Mouse (Mus musculus): Measurements from ENCODE around the gene Fam193b. TPM values are rescaled to one million over a fixed set of nuclear protein-coding genes. Genes with fewer than 3 reads are reported as not detected.

Fam193b gene
- 23.1 and 27.4 TPM in 2 replicates for polyA plus RNA-seq (2015; fragmentation: Nextera tagmentation; extraction: Ambion mirVana)

DNA sequence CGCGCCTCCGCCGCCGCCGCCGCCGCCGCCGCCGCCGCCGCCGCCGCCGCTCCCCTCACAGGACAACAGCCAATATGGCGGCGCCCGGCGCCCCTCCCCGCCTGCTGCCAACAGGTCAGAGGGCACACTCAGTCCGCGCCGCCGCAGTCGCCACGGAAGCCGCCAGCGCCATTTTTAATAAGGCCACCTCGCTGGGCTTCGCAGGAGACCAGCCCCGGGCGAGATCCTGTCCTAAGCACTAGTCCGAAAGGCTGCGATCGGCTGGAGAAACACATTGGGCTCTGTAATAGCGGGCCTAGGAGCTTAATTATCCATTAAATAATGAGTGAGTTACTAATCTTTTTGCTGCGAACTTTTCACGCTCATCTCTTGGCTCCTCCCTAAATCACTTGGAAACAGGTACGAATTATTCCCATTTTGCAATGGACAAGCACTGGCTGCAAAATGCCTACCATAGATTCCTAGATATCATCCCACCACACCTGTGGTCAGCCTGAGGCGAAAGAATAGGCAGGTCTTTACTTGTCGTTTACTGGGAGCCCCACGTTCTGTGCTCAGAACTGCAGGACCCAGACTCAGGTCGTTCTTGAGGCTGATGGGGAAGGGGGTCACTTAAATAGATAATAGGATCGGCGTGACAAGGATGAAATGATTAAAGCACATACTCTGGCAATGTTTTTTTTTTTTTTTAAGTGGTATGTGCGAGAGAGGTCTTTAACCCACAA lies at the start of gene Fam193b:
Fam193b (minus strand) TSS at position 94 of the 725 bp plus-strand sequence.
- H3K4me2 ChIP-seq (replicated peaks; ENCODE audit: low read depth, low read length), result peak within 1 kb of the TSS; percentile 92
- H3K4me1 ChIP-seq (ENCODE audit: insufficient read depth, low read depth, low read length), result peaks cover 9% of the 10 kb centered on the region; the same call in 1 of the 2 replicates
- H3K27ac ChIP-seq (ENCODE audit: low read length), result peak within 1 kb of the TSS; percentile 81
- H3K27me3 ChIP-seq (replicated peaks; ENCODE audit: insufficient read depth, low read length), result no peaks in the 10 kb centered on the region
- TF ChIP-seq EP300 (IDR thresholded peaks at IDR 0.05) (no peak), CTCF (IDR thresholded peaks at IDR 0.05) (no peak)
- peak within 1 kb of the TSS; percentile 86 for H3K9ac ChIP-seq (replicated peaks; ENCODE audit: low read depth)
- peak within 1 kb of the TSS; percentile 92 for H3K4me3 ChIP-seq (ENCODE audit: low read depth, low read length)
- WGBS, result 2% methylated on average over 45 of the region's 47 CpGs
- no peaks in the 10 kb centered on the region for H3K9me3 ChIP-seq (ENCODE audit: low read length)
- ATAC-seq (peak; percentile 98), DNase-seq (ENCODE audit: low spot score) (peak; percentile 95)
- no peaks in the 10 kb centered on the region for H3K36me3 ChIP-seq (ENCODE audit: insufficient read depth, low read length)

DNA sequence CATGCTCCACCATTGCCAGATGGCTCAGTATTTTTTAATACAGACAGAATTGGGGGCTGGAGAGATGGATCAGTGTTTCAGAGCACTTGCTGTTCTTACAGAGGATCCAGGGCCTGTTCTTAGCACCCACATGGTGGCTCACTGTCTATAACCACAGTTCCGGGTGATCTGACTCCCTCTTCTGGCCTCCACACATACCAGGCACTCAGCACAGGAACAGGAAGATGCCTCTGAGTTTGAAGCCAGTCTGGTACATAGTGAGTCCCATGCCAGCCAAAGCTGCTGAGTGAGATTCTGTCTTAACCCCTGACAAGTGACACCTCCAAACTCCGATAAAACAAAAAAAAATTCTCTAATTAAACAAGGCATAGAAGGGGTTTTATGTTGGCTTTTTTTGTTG lies 49.4 kb upstream of the Fam193b start:
- no peak for ATAC-seq
- no peak overlapping the region for H3K27ac ChIP-seq (ENCODE audit: low read length)
- peaks cover 5% of the 10 kb centered on the region; the same call in 1 of the 2 replicates for H3K4me1 ChIP-seq (ENCODE audit: insufficient read depth, low read depth, low read length)
- H3K9me3 ChIP-seq (ENCODE audit: low read length), result no peaks in the 10 kb centered on the region
- no peak overlapping the region for H3K9ac ChIP-seq (replicated peaks; ENCODE audit: low read depth)
- H3K36me3 ChIP-seq (ENCODE audit: insufficient read depth, low read length), result peaks cover 3% of the 10 kb centered on the region; the same call in 1 of the 2 replicates
- TF ChIP-seq CTCF (IDR thresholded peaks at IDR 0.05), result no peak
- TF ChIP-seq EP300 (IDR thresholded peaks at IDR 0.05), result no peak
- no peak overlapping the region for H3K4me2 ChIP-seq (replicated peaks; ENCODE audit: low read depth, low read length)
- no peaks in the 10 kb centered on the region for H3K27me3 ChIP-seq (replicated peaks; ENCODE audit: insufficient read depth, low read length)
- H3K4me3 ChIP-seq (ENCODE audit: low read depth, low read length), result no peak overlapping the region
- DNase-seq (ENCODE audit: low spot score), result no peak
- WGBS, result 74% methylated on average over 2 of the region's 2 CpGs

DNA sequence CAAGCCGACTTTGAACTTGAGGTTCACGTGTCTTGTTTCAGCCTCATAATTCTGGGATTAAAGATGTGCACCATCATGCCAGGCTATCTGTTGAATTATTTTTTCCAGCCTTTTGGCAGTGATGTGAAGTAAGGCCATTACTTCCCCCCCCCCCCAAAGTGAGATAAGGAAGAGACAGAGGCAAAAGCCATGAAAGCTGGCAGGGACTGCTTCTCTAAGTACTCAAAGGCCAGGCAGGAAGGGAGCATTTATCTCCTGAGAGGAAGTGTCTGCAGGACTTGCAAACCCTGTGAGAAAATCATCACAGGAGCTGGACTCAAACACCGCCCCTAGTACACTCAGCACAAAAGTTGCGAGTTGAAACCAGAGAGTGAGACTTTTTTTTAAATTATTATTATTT lies 48.4 kb upstream of the Fam193b start:
- no peak overlapping the region for H3K9ac ChIP-seq (replicated peaks; ENCODE audit: low read depth)
- no peaks in the 10 kb centered on the region for H3K9me3 ChIP-seq (ENCODE audit: low read length)
- no peaks in the 10 kb centered on the region for H3K36me3 ChIP-seq (ENCODE audit: insufficient read depth, low read length)
- WGBS, result 73% methylated on average over 4 of the region's 4 CpGs
- TF ChIP-seq CTCF (IDR thresholded peaks at IDR 0.05) (no peak), EP300 (IDR thresholded peaks at IDR 0.05) (no peak)
- H3K27me3 ChIP-seq (replicated peaks; ENCODE audit: insufficient read depth, low read length), result no peaks in the 10 kb centered on the region
- no peak overlapping the region for H3K4me2 ChIP-seq (replicated peaks; ENCODE audit: low read depth, low read length)
- ATAC-seq (no peak), DNase-seq (ENCODE audit: low spot score) (no peak)
- peaks cover 5% of the 10 kb centered on the region; the same call in 1 of the 2 replicates for H3K4me1 ChIP-seq (ENCODE audit: insufficient read depth, low read depth, low read length)
- H3K4me3 ChIP-seq (ENCODE audit: low read depth, low read length), result no peak overlapping the region
- H3K27ac ChIP-seq (ENCODE audit: low read length), result no peak overlapping the region

DNA sequence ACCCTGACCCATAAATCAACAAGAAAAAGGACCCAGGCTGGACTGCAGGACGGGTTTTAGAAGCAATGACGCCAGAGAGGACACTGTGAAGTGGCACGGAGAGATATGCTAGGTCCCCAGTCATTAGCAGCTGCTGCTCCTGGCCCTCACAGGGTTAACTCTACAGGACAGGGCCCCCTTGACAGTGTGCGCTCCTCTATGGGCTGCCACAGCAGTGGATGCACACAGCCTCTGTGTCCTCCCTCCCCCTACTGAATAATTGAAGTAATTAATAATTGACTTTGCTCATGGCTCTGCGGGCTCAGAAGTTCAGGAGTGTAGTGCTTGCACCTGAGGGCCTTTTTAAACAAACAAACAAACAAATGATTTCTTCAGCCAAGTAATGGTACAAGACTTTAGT lies 42.6 kb upstream of the Fam193b start:
- no peaks in the 10 kb centered on the region for H3K9me3 ChIP-seq (ENCODE audit: low read length)
- WGBS, result 37% methylated on average over 5 of the region's 5 CpGs
- H3K27me3 ChIP-seq (replicated peaks; ENCODE audit: insufficient read depth, low read length), result no peaks in the 10 kb centered on the region
- no peak overlapping the region for H3K4me3 ChIP-seq (ENCODE audit: low read depth, low read length)
- no peak for DNase-seq (ENCODE audit: low spot score)
- H3K4me1 ChIP-seq (ENCODE audit: insufficient read depth, low read depth, low read length), result no peaks in the 10 kb centered on the region
- no peak overlapping the region for H3K9ac ChIP-seq (replicated peaks; ENCODE audit: low read depth)
- H3K36me3 ChIP-seq (ENCODE audit: insufficient read depth, low read length), result no peaks in the 10 kb centered on the region
- H3K27ac ChIP-seq (ENCODE audit: low read length), result no peak overlapping the region
- ATAC-seq, result no peak
- no peak for TF ChIP-seq CTCF (IDR thresholded peaks at IDR 0.05)
- TF ChIP-seq EP300 (IDR thresholded peaks at IDR 0.05), result no peak
- H3K4me2 ChIP-seq (replicated peaks; ENCODE audit: low read depth, low read length), result no peak overlapping the region

DNA sequence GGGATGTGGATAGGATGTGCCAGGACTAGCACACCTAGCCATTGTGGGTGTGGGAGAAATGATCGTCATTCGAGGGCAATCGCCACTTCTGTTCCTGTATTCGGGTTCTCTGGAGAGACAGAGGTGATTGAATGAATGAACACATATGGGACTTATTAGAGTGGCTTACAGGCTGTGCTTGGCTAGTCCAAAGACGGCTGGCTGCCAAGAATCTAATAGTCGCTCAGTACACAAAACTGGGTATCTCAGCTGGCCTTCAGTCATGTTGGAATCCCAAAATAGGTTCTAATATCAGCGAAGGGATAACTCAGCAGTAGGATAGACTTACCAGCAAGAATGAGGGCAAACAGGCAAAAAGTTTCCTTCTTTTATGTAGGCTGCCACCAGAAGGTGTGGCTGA lies 41.1 kb upstream of the Fam193b start:
- H3K27me3 ChIP-seq (replicated peaks; ENCODE audit: insufficient read depth, low read length), result no peaks in the 10 kb centered on the region
- no peak for TF ChIP-seq CTCF (IDR thresholded peaks at IDR 0.05)
- no peak for TF ChIP-seq EP300 (IDR thresholded peaks at IDR 0.05)

DNA sequence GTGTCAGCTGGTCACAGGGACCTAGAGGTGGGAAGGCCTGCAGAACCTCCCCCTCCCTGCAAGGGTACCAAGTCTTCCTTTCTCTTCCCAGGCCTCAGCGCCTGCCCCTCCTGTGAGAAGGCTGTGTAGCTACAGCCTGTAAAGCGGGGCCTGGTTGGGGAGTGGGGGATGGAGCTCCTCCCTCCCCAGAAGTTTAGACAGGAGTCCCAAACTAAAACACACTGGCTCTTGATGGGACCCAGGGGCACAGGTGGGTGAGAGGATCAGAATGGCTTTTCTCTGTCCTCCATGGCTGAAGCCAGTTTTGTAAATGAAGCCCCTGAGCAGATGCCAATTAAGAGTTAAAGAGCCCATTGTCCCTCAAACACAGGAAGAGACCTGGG lies 36.7 kb upstream of the Fam193b start:
- WGBS, result 89% methylated on average over 2 of the region's 2 CpGs
- ATAC-seq (no peak), DNase-seq (ENCODE audit: low spot score) (no peak)
- TF ChIP-seq CTCF (IDR thresholded peaks at IDR 0.05) (no peak), EP300 (IDR thresholded peaks at IDR 0.05) (no peak)
- no peak overlapping the region for H3K27ac ChIP-seq (ENCODE audit: low read length)
- H3K9ac ChIP-seq (replicated peaks; ENCODE audit: low read depth), result no peak overlapping the region
- 0 out of 2 replicates have a peak, but pooled peaks cover 10% of the 10 kb centered on the region for H3K36me3 ChIP-seq (ENCODE audit: insufficient read depth, low read length)
- no peak overlapping the region for H3K4me2 ChIP-seq (replicated peaks; ENCODE audit: low read depth, low read length)
- no peaks in the 10 kb centered on the region for H3K9me3 ChIP-seq (ENCODE audit: low read length)
- H3K27me3 ChIP-seq (replicated peaks; ENCODE audit: insufficient read depth, low read length), result no peaks in the 10 kb centered on the region
- H3K4me3 ChIP-seq (ENCODE audit: low read depth, low read length), result no peak overlapping the region
- no peaks in the 10 kb centered on the region for H3K4me1 ChIP-seq (ENCODE audit: insufficient read depth, low read depth, low read length)

More for the DNA sequence above, 41.1 kb upstream of the Fam193b start:
- no peaks in the 10 kb centered on the region for H3K4me1 ChIP-seq (ENCODE audit: insufficient read depth, low read depth, low read length)
- no peak overlapping the region for H3K27ac ChIP-seq (ENCODE audit: low read length)
- H3K4me3 ChIP-seq (ENCODE audit: low read depth, low read length), result no peak overlapping the region
- H3K9me3 ChIP-seq (ENCODE audit: low read length), result no peaks in the 10 kb centered on the region
- H3K9ac ChIP-seq (replicated peaks; ENCODE audit: low read depth), result no peak overlapping the region
- no peak overlapping the region for H3K4me2 ChIP-seq (replicated peaks; ENCODE audit: low read depth, low read length)
- no peak for DNase-seq (ENCODE audit: low spot score)
- 88% methylated on average over 7 of the region's 7 CpGs for WGBS
- no peak for ATAC-seq
- H3K36me3 ChIP-seq (ENCODE audit: insufficient read depth, low read length), result 0 out of 2 replicates have a peak, but pooled peaks cover 5% of the 10 kb centered on the region
